Mouse (Mus musculus) midbrain, embryonic 15.5 days (tissue): ENCODE data around the gene Ppard. TPM values are rescaled to one million over a fixed set of nuclear protein-coding genes. Genes with fewer than 3 reads are reported as not detected.

ENCODE experiments used
- polyA plus RNA-seq: library from polyadenylated mRNA; unstranded; fragments of >200 nt; fragmentation: Nextera tagmentation; extraction: Ambion mirVana; gene quantifications from 2 replicates; pipeline ENCODE4 v1.2.1, GENCODE M21; 2015

Gene Ppard
- polyA plus RNA-seq, 1 experiment from 2014 or later: 1.8 TPM

Other genes starting within 250 kb of the Ppard start
- gene Tcp11, start 152.1 kb upstream of the Ppard start, polyA plus RNA-seq: 1.9 and 2.2 TPM in 2 replicates
- 6.0 and 6.4 TPM in 2 replicates for gene Scube3, start 90.6 kb upstream of the Ppard start, polyA plus RNA-seq
- gene Zfp523, start 55.6 kb upstream of the Ppard start, polyA plus RNA-seq: 53.4 and 55.0 TPM in 2 replicates
- 5.3 and 7.3 TPM in 2 replicates for gene Def6, start 24.9 kb upstream of the Ppard start, polyA plus RNA-seq
- 27.8 and 28.5 TPM in 2 replicates for gene Fance, start 80.8 kb downstream of the Ppard start, polyA plus RNA-seq
- gene Rpl10a, start 95.8 kb downstream of the Ppard start, polyA plus RNA-seq: 307 and 313 TPM in 2 replicates
- 1.4 and 2.1 TPM in 2 replicates for gene Tead3, start 118.1 kb downstream of the Ppard start, polyA plus RNA-seq
- 1.3 and 1.9 TPM in 2 replicates for gene Tulp1, start 132.5 kb downstream of the Ppard start, polyA plus RNA-seq